Mouse (Mus musculus): ENCODE measurements around the gene Smok2b. TPM values are rescaled to one million over a fixed set of nuclear protein-coding genes. Genes with fewer than 3 reads are reported as not detected.
A peak's percentile ranks its signal among the peaks of the same experiment; 100 is the strongest.
"Not testable (repeated sequence)": the region's sequence is repeated elsewhere in the genome, so short reads cannot be mapped to it uniquely, and the experiment has no call there.

The Smok2b gene
- polyA plus RNA-seq, 1 experiment from 2014 or later: not detected

DNA sequence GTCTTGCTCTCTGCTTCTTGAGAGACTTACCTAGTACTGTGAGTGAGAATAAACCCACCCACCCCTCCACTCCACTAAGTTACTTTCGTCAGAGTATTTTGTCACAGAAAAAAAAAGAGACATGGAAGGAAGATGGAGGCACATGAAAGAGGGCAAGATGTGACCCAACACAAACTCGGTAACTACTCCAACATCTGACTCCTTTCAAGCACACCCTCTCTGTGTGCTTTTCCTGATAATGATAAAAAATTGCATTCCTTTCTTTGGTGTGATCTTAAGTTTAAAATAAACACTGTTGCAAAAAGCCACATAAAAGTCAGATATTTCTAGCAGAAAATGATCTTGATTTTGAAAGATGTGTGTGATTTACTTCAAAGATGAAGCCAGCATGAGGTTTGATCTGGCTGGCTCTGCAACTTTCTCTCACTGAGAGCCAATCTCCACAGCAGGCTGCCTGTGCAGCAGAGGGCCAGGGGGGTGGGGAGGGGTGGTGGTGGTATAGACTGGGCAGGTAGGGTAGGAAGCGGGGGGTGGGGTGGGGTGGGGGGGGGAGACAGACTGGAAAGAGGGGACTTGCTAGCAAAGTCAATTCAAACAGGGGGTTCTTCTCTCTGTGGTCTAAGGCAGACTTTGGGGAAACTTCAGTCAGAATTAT is 27.5 kb upstream of the Smok2b start:
- H3K27me3 ChIP-seq; H3K27ac ChIP-seq (replicated peaks); H3K36me3 ChIP-seq (replicated peaks); ATAC-seq (ENCODE audit: insufficient read depth); H3K4me3 ChIP-seq (replicated peaks); H3K4me2 ChIP-seq; H3K4me1 ChIP-seq (replicated peaks); H3K9ac ChIP-seq: not testable (repeated sequence)
- WGBS (ENCODE audit: insufficient replicate concordance): 55% methylated on average over 2 of the region's 3 CpGs
- 0 out of 2 replicates have a peak, but pooled peaks cover 13% of the 10 kb centered on the region for H3K9me3 ChIP-seq (replicated peaks)

DNA sequence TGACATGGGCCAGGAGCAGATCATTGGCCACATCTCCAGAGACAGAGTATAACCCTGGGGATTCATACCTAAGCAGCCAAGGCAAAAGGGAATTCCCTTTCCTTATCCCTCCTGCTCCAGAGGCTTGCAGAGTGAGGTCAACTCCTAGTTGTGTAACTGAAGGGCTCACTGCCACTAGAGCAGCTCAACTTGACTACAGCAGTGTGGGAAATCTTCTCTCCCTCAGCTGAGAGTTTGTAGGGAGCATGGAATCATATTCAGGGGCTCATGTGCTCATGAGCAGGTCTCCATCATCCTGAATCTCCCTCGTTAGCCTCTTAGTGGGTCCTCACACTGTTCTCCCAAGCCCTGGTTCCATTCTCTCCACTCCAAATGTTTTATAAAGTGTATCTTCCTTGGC is 24.8 kb upstream of the Smok2b start:
- not testable (repeated sequence) for H3K9ac ChIP-seq; H3K27ac ChIP-seq (replicated peaks); H3K4me1 ChIP-seq (replicated peaks); H3K4me2 ChIP-seq; H3K36me3 ChIP-seq (replicated peaks); H3K4me3 ChIP-seq (replicated peaks); H3K27me3 ChIP-seq; ATAC-seq (ENCODE audit: insufficient read depth)
- H3K9me3 ChIP-seq (replicated peaks): peaks cover 15% of the 10 kb centered on the region; the same call in 1 of the 2 replicates
- WGBS (ENCODE audit: insufficient replicate concordance): 66% methylated on average over 1 of the region's 1 CpGs

DNA sequence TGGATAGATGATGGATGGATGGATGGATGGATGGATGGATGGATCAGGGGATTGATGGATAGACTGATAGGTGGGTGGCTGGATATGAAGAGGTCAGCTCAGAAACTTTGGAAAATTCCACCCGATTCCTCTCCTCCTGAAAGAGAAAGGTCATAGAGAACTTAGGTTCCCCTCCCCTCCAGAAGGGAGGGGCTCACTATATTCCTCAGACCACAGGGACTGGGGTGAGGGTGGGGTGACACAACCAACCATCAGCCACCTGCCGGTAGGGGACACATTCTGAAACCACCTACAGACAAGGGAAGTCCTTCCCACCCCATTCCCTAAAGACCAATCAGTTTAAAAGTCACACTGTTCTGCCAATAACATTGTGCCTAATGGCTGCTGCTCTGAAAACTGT is 23.6 kb upstream of the Smok2b start:
- H3K9ac ChIP-seq: no peak overlapping the region
- no peak overlapping the region for H3K4me2 ChIP-seq
- ATAC-seq (ENCODE audit: insufficient read depth): peak; percentile 25; the same call in 1 of the 2 replicates
- no peaks in the 10 kb centered on the region for H3K4me1 ChIP-seq (replicated peaks)
- 61% methylated on average over 2 of the region's 2 CpGs for WGBS (ENCODE audit: insufficient replicate concordance)
- H3K36me3 ChIP-seq (replicated peaks): no peaks in the 10 kb centered on the region
- peaks cover 9% of the 10 kb centered on the region for H3K9me3 ChIP-seq (replicated peaks)
- H3K4me3 ChIP-seq (replicated peaks): no peak overlapping the region
- H3K27me3 ChIP-seq: no peaks in the 10 kb centered on the region
- H3K27ac ChIP-seq (replicated peaks): no peak overlapping the region

DNA sequence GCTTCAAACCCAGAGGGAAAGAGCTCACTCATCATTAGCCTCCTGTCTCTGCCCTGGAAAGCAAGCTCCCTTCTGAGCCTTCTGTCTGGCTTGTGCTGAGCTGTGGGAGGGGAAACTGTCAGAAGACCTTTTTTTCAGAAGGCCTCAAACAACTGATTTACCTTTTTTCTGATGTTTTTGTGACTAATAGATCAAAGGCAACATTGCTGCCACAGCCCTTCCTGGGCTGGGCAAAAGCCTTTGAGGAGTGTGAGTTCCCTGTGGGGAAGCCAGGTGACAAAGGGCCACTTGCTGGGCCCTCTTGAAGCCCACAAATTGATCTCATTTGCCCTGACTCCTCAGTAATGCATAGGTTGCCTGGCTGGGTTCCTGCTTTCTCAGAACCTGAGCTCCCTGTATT is 21.6 kb upstream of the Smok2b start:
- H3K4me2 ChIP-seq; ATAC-seq (ENCODE audit: insufficient read depth); H3K9ac ChIP-seq; H3K4me1 ChIP-seq (replicated peaks); H3K27me3 ChIP-seq; H3K36me3 ChIP-seq (replicated peaks); H3K4me3 ChIP-seq (replicated peaks); H3K27ac ChIP-seq (replicated peaks): not testable (repeated sequence)
- peaks cover 29% of the 10 kb centered on the region for H3K9me3 ChIP-seq (replicated peaks)

DNA sequence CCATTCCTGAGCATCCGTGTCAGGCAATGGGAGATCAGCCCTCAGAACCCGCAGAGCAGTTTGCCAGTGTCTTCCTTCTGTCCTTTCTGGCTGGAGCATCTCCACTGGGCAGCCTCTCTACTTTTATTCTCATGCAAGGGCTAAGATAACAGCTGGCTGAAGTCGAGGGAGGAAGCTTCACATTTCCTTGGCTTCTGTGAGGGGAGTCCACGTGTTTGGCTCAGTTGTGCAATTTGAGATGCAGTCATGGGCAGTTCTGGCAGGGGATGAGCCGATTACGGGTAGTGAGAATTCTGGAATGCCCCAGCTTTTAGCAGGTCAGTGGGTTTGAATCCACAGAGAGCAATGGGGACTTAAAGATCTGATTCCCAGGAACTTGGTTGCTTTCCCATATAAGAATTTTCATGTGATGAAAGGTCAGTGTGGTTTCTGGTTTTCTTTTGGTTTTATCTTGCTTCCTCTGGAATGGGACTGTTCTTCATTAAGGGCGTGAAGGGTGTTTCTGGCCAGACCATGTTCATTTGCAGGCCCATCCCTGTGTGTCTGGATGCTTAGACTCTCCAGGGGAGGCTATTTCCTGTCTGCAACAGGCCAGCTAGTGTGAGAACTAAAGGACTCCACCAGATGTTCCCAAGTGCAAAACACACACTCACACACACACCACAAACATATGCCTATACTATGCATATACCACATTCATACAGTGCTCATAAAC is 17.8 kb upstream of the Smok2b start:
- H3K4me2 ChIP-seq: no peak overlapping the region
- no peaks in the 10 kb centered on the region for H3K4me1 ChIP-seq (replicated peaks)
- H3K36me3 ChIP-seq (replicated peaks): no peaks in the 10 kb centered on the region
- no peaks in the 10 kb centered on the region for H3K27me3 ChIP-seq
- H3K4me3 ChIP-seq (replicated peaks): no peak overlapping the region
- peaks cover 58% of the 10 kb centered on the region for H3K9me3 ChIP-seq (replicated peaks)
- no peak for ATAC-seq (ENCODE audit: insufficient read depth)
- 47% methylated on average over 7 of the region's 7 CpGs for WGBS (ENCODE audit: insufficient replicate concordance)
- no peak overlapping the region for H3K9ac ChIP-seq
- H3K27ac ChIP-seq (replicated peaks): no peak overlapping the region

DNA sequence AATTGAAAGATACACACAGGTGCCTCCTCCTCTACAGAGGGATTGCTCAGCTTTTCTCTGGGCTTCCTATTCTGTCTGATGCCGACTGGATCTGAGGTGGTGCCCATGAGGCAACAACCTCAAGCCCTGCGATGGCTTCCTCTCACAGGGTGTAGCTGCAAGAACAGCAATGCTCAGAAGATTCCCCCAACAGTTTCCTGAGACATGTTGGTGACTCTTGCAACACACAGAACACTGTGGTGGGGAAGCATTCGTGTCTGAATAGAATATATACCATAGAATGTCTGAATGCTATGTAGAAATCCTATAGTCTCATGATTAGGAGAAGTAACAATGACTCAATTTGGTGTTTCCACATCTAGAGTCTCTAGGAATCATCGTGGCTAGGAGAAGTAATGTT is 15.9 kb upstream of the Smok2b start:
- no peak overlapping the region for H3K4me2 ChIP-seq
- H3K4me3 ChIP-seq (replicated peaks): no peak overlapping the region
- H3K27ac ChIP-seq (replicated peaks): no peak overlapping the region
- no peaks in the 10 kb centered on the region for H3K36me3 ChIP-seq (replicated peaks)
- H3K9ac ChIP-seq: no peak overlapping the region
- peaks cover 69% of the 10 kb centered on the region for H3K9me3 ChIP-seq (replicated peaks)
- no peaks in the 10 kb centered on the region for H3K4me1 ChIP-seq (replicated peaks)
- no peak for ATAC-seq (ENCODE audit: insufficient read depth)
- H3K27me3 ChIP-seq: no peaks in the 10 kb centered on the region
- 39% methylated on average over 4 of the region's 4 CpGs for WGBS (ENCODE audit: insufficient replicate concordance)

DNA sequence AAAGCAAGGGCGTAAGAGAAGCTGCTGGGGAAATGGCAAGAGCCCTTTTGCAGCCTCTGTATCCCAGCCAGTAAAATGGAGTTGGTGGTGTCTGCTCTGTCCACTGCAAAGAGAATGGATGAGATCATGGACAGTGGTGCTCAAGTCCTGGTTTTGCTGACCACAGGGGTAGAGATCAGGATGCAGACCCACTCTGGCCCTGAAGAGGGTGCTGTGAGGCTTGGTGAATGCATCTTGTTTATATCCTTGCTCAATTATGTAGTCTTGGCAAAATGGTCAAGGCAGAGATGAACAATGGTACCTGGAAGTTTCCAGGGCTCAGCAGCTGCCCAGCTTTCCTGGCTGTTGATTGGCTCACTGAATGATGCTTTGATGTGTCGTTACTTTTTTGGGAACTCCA is 14.5 kb upstream of the Smok2b start:
- H3K4me2 ChIP-seq: no peak overlapping the region
- 52% methylated on average over 2 of the region's 2 CpGs for WGBS (ENCODE audit: insufficient replicate concordance)
- no peaks in the 10 kb centered on the region for H3K27me3 ChIP-seq
- H3K4me3 ChIP-seq (replicated peaks): no peak overlapping the region
- H3K27ac ChIP-seq (replicated peaks): no peak overlapping the region
- no peaks in the 10 kb centered on the region for H3K36me3 ChIP-seq (replicated peaks)
- H3K4me1 ChIP-seq (replicated peaks): no peaks in the 10 kb centered on the region
- no peak for ATAC-seq (ENCODE audit: insufficient read depth)
- peaks cover 72% of the 10 kb centered on the region for H3K9me3 ChIP-seq (replicated peaks)
- no peak overlapping the region for H3K9ac ChIP-seq

DNA sequence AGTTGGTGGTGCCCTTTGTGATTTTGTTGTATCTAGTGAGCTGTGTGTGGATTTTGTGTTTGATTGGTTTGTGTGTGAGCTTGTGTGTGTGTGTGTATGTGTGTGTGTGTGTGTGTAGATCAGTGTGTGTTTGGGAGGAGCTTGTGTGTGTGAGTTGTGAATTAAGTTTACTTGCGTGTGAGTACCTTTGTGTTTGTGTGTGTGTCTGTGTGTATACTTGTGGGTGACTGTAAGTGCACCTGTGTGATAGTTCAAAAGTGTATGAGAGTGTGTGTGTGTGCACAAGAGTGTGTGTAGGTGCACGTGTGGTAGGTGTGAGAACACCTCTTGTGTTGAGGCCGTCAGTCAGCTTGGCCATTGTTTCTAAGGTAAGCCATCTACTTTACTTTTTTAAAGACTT is 9.2 kb upstream of the Smok2b start, which contains the start of gene Smok2a:
Smok2a (plus strand) TSS at position 301 of the 400 bp plus-strand sequence.
- Histone ChIP-seq H3K9ac (no peak within 1 kb of the TSS), H3K4me1 (replicated peaks) (no peaks in the 10 kb centered on the region), H3K9me3 (replicated peaks) (peaks cover 47% of the 10 kb centered on the region), H3K36me3 (replicated peaks) (no peaks in the 10 kb centered on the region), H3K27ac (replicated peaks) (no peak within 1 kb of the TSS), H3K4me3 (replicated peaks) (no peak within 1 kb of the TSS), H3K4me2 (no peak within 1 kb of the TSS), H3K27me3 (no peaks in the 10 kb centered on the region)
- ATAC-seq (ENCODE audit: insufficient read depth): no peak
- 54% methylated on average over 3 of the region's 3 CpGs for WGBS (ENCODE audit: insufficient replicate concordance)

DNA sequence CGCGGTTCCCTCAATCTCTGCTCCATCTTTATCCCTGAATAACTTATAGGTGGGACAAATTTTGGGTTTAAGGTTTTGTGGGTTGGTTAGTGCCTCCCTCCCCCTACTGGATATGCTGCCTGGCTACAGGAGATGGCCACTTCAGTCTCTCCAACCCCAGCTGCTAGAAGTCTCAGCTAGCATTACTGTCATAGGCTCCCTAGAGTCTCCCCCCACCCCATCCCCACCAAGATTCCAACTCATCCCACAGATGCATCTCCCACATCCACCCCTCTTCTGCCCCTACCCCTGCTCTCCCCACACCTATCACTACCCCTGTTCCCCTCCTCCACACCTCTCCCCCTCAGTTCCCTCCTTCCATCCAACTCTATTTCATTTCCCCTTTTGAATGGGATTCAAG is 8.1 kb upstream of the Smok2b start:
- H3K27me3 ChIP-seq; ATAC-seq (ENCODE audit: insufficient read depth); H3K4me3 ChIP-seq (replicated peaks); H3K4me1 ChIP-seq (replicated peaks); H3K27ac ChIP-seq (replicated peaks); H3K4me2 ChIP-seq; H3K36me3 ChIP-seq (replicated peaks); H3K9ac ChIP-seq: not testable (repeated sequence)
- WGBS (ENCODE audit: insufficient replicate concordance): 68% methylated on average over 2 of the region's 2 CpGs
- H3K9me3 ChIP-seq (replicated peaks): peaks cover 47% of the 10 kb centered on the region; the same call in 1 of the 2 replicates

DNA sequence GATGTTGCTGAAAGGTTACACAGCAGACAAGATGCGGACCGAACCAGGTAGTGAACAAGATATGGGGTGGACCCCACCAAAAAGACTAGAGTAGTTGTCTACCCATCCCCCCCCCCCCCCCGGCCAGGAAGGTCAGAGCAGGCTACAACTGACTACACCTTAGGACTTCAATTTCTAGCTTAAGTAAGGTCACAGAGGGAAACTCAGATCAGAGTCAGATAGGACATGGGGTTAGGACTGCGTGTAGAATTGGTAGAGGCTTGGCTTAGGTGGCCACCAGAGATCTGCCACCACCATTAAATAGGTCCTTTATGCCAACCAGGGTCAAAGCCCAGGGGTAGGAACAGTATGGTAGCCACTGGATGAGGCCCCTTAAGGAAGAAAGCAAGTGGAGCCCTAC is 9.4 kb downstream of the Smok2b start:
- not testable (repeated sequence) for H3K36me3 ChIP-seq (replicated peaks); H3K4me1 ChIP-seq (replicated peaks); ATAC-seq (ENCODE audit: insufficient read depth); H3K9ac ChIP-seq; H3K27ac ChIP-seq (replicated peaks); H3K4me3 ChIP-seq (replicated peaks); H3K27me3 ChIP-seq; H3K4me2 ChIP-seq
- H3K9me3 ChIP-seq (replicated peaks): peaks cover 34% of the 10 kb centered on the region
- WGBS (ENCODE audit: insufficient replicate concordance): 67% methylated on average over 4 of the region's 4 CpGs

DNA sequence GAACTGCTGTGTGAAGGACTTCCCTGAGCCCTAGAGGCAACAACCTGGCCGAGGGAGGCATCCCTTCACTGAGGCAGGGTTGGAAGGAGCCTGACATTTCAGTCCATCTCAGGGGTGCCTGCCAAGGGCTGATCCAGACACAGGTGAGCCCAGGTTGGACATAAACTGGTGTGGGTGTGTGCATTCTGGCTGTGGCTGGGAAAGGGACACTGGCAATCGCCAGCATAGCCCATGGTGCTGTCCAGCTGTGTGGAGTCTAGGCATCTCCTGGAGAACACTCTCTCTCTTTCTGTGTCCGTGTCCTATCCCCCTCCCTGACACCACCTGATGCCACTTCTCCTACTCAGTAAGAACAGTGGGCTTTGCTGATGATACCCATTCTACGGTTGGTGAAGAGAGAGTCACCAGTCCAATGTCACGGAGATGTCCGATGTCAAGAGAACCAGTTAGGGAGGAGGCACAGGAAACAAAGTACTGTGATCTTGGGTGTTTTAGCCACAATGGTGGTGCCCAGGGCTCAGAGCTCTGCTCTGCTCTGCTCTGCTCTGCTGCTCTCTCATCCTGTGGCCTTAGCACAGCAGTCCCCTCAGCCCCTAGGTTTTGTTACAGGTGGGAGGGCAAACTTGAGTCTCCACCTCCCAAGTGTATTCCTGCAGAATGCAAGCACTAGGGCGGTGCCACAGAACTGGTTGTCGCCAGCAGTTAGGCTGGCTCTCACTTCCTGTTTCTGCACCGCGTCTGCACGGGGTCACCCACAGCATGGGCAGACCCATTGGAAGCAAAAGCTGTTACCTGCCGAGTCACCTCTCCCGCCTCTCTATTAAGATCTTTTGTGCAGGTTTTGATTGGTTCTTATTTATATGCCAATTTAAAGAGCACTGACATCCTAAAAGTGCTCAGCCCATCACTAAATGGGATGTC is 11.0 kb downstream of the Smok2b start:
- not testable (repeated sequence) for H3K27ac ChIP-seq (replicated peaks); H3K36me3 ChIP-seq (replicated peaks); H3K4me3 ChIP-seq (replicated peaks); H3K9ac ChIP-seq; H3K27me3 ChIP-seq; ATAC-seq (ENCODE audit: insufficient read depth); H3K4me1 ChIP-seq (replicated peaks); H3K4me2 ChIP-seq
- H3K9me3 ChIP-seq (replicated peaks): peaks cover 23% of the 10 kb centered on the region
- 67% methylated on average over 7 of the region's 13 CpGs for WGBS (ENCODE audit: insufficient replicate concordance)

All from liver, embryonic 15.5 days (tissue).